Mouse (Mus musculus) midbrain, postnatal 0 days (tissue): ENCODE results near the gene Mrps9. TPM values are rescaled to one million over a fixed set of nuclear protein-coding genes. Genes with fewer than 3 reads are reported as not detected.

ENCODE experiments used
- ATAC-seq: fragments of 200-750 bp; cut with Nextera tagmentation; 2 replicates; pipeline ENCODE4 v1.8.0; 2017; ENCODE audit warnings: moderate number of reproducible peaks, mild to moderate bottlenecking, moderate TSS enrichment, moderate library complexity; ENCODE audit not compliant: low FRiP score
- DNase-seq: peaks from one replicate; pipeline ENCODE4 v3.0.0-alpha.2; 2015; ENCODE audit warnings: low spot score
- H3K27ac ChIP-seq: fragments of 300-500 bp; sonication (generic); 2 replicates; pipeline ENCODE4 v1.5.1; 2014; ENCODE audit warnings: low read depth, mild to moderate bottlenecking, low read length, mixed read lengths
- H3K27me3 ChIP-seq: fragments of 300-500 bp; sonication (generic); 2 replicates; pipeline ENCODE4 v1.6.1; 2014; ENCODE audit warnings: low read length, control low read depth, mixed read lengths; ENCODE audit not compliant: insufficient read depth
- H3K36me3 ChIP-seq: fragments of 300-500 bp; sonication (generic); 2 replicates; pipeline ENCODE4 v1.6.1; 2014; ENCODE audit warnings: low read length, control low read depth, mixed read lengths; ENCODE audit not compliant: insufficient read depth
- H3K4me1 ChIP-seq: fragments of 300-500 bp; sonication (generic); 2 replicates; pipeline ENCODE4 v1.6.1; 2014; ENCODE audit warnings: mild to moderate bottlenecking, control low read depth, antibody characterized with exemption, low read length, mixed read lengths; ENCODE audit not compliant: insufficient read depth
- H3K4me2 ChIP-seq: fragments of 300-500 bp; sonication (generic); 2 replicates; pipeline ENCODE4 v1.6.1; 2014; ENCODE audit warnings: low read depth, mild to moderate bottlenecking, low read length, mixed read lengths; ENCODE audit not compliant: poor library complexity, severe bottlenecking
- H3K4me3 ChIP-seq: fragments of 300-500 bp; sonication (generic); 2 replicates; pipeline ENCODE4 v1.5.1; 2014; ENCODE audit warnings: low read depth, mild to moderate bottlenecking, low read length, moderate library complexity
- H3K9ac ChIP-seq: fragments of 300-500 bp; sonication (generic); replicated peaks from 2 replicates; pipeline ENCODE4 v1.6.1; 2014; ENCODE audit warnings: mild to moderate bottlenecking, low read length, moderate library complexity, mixed read lengths; ENCODE audit not compliant: poor library complexity, severe bottlenecking
- H3K9me3 ChIP-seq: fragments of 300-500 bp; sonication (generic); 2 replicates; pipeline ENCODE4 v1.6.1; 2016; ENCODE audit warnings: low read length, control low read depth
- CTCF ChIP-seq: IDR thresholded peaks from 2 replicates; pipeline ENCODE4 v1.5.1; 2016; ENCODE audit warnings: antibody characterized with exemption, mild to moderate bottlenecking
- WGBS: fragments of 180-500 bp; shearing (Covaris S2); extraction: QIAGEN DNeasy Blood & Tissue Kit; methylation state at CpG from one replicate; pipeline ENCODE4 v1.1.7; 2014; 5-methylcytosine and 5-hydroxymethylcytosine counted together
- polyA plus RNA-seq: library from polyadenylated mRNA; unstranded; fragments of >200 nt; fragmentation: Nextera tagmentation; extraction: Ambion mirVana; gene quantifications from 2 replicates; pipeline ENCODE4 v1.2.1, GENCODE M21; 2015
- total RNA-seq: library from RNA; depleted of rRNA; stranded (reverse); fragments of >200 nt; gene quantifications from 2 replicates; pipeline ENCODE4 v1.2.3, GENCODE M21; 2014

The Mrps9 gene
- total and polyA plus RNA-seq, 2 experiments from 2014 or later = 32.2 to 33.2 TPM

GRCm38 (mm10) chr1:42864719-42865250 is 13.8 kb downstream of the Mrps9 start:
- no peaks in the 10 kb centered on the region for H3K9me3 ChIP-seq
- no peak overlapping the region for H3K27ac ChIP-seq
- DNase-seq = no peak
- no peak overlapping the region for H3K9ac ChIP-seq
- H3K27me3 ChIP-seq = no peaks in the 10 kb centered on the region
- TF ChIP-seq CTCF = no peak
- H3K36me3 ChIP-seq = peaks cover 12% of the 10 kb centered on the region; the same call in 1 of the 2 replicates
- no peak overlapping the region for H3K4me2 ChIP-seq
- H3K4me1 ChIP-seq = no peaks in the 10 kb centered on the region
- 96% methylated on average over 5 of the region's 5 CpGs for WGBS
- no peak for ATAC-seq
- no peak overlapping the region for H3K4me3 ChIP-seq

DNA sequence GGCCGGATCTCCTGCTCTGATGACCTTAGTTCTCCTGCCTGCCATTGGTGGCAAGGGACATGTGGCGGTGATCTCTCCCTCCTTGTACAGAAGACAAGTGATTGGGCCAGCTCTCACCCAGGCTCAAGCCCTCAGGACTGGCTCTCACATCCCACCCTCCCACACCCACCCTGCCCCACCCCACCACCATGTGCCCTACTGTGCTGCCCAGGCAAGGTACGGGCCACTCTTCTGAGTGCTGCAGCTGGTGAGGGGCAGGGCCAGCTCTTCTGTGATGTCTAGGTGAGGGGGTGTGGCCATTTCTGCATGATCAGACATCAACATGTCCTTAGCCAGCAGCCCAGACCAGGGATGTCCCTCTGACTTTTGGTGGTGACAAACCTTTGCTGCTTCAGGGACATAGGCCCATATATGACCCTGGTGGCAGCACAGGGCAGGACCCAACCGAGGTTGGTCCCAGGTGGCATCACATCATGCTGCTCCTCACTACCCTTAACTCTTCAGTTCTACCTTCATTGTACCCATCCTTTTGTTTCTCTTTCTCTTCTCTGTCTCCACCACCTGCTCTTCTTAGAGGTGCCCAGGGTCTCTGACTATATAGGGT is 14.4 kb downstream of the Mrps9 start:
- 98% methylated on average over 4 of the region's 4 CpGs for WGBS
- Histone ChIP-seq H3K27me3 (no peaks in the 10 kb centered on the region), H3K4me1 (no peaks in the 10 kb centered on the region), H3K9me3 (no peaks in the 10 kb centered on the region), H3K27ac (no peak overlapping the region), H3K4me3 (no peak overlapping the region), H3K4me2 (no peak overlapping the region), H3K9ac (no peak overlapping the region), H3K36me3 (peaks cover 12% of the 10 kb centered on the region; the same call in 1 of the 2 replicates)
- DNase-seq (no peak), ATAC-seq (peak; percentile 63)
- TF ChIP-seq CTCF = no peak

- Histone ChIP-seq H3K27me3 (no peaks in the 10 kb centered on the region), H3K4me2 (no peak overlapping the region), H3K9ac (no peak overlapping the region), H3K4me1 (no peaks in the 10 kb centered on the region), H3K9me3 (no peaks in the 10 kb centered on the region), H3K4me3 (no peak overlapping the region), H3K27ac (no peak overlapping the region), H3K36me3 (peaks cover 12% of the 10 kb centered on the region; the same call in 1 of the 2 replicates)
- ATAC-seq = 0 out of 2 replicates have a peak, but pooled peaks have one; percentile 31
- 97% methylated on average over 4 of the region's 4 CpGs for WGBS
- DNase-seq = no peak
- TF ChIP-seq CTCF = no peak
These were observed 15.0 kb downstream of the Mrps9 start for GRCm38 (mm10) chr1:42865986-42866385.

DNA sequence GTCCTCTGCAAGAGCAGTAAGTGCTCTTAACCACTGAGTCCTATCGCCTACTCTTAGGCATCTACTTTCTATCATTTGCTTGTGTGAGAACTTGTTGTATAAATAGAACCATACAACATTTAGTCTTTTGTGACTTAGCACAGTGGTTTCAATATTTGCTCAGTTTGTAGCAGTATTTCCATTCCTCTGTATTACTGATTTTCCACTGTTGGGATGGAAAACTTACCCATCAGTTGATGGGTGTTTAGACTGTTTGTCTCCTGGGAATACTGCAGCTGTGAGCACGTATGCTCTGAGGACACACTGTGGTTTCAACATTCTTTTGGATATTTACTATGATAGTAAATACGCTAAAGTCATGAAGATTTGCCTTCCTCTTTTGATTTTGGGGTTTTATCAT is 16.2 kb downstream of the Mrps9 start:
- DNase-seq (no peak), ATAC-seq (no peak)
- Histone ChIP-seq H3K36me3 (peaks cover 12% of the 10 kb centered on the region; the same call in 1 of the 2 replicates), H3K4me3 (no peak overlapping the region), H3K9me3 (no peaks in the 10 kb centered on the region), H3K27me3 (no peaks in the 10 kb centered on the region), H3K9ac (no peak overlapping the region), H3K4me1 (no peaks in the 10 kb centered on the region), H3K4me2 (no peak overlapping the region), H3K27ac (no peak overlapping the region)
- WGBS = 98% methylated on average over 3 of the region's 3 CpGs
- TF ChIP-seq CTCF = no peak

DNA sequence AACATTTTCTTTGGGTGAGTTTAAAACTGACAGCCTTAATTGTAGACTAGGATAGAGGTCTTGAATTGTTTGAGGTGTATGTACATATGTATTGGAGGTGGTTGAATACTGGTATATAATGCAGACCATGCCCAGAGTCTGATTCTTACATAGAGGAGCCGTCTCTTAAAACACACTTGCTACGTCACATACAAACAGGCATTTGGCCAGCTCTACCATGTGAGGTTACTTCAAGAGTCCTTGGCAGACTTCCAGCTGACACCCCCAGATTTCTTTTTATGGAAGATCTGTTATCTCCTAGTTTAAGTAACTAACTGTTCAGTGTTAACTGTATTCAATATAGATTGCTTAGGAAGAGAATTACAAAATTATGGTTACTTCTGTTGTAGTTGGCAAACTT is 23.1 kb downstream of the Mrps9 start:
- Histone ChIP-seq H3K4me2 (no peak overlapping the region), H3K27me3 (no peaks in the 10 kb centered on the region), H3K4me3 (no peak overlapping the region), H3K36me3 (no peaks in the 10 kb centered on the region), H3K27ac (no peak overlapping the region), H3K4me1 (no peaks in the 10 kb centered on the region; the same call in 1 of the 2 replicates), H3K9me3 (no peaks in the 10 kb centered on the region), H3K9ac (no peak overlapping the region)
- 84% methylated on average over 2 of the region's 2 CpGs for WGBS
- TF ChIP-seq CTCF = no peak
- DNase-seq (no peak), ATAC-seq (no peak)

GRCm38 (mm10) chr1:42875271-42875670 is 24.2 kb downstream of the Mrps9 start:
- 81% methylated on average over 5 of the region's 5 CpGs for WGBS
- Histone ChIP-seq H3K9me3 (no peaks in the 10 kb centered on the region), H3K9ac (no peak overlapping the region), H3K4me3 (no peak overlapping the region), H3K27ac (no peak overlapping the region), H3K4me1 (no peaks in the 10 kb centered on the region; the same call in 1 of the 2 replicates), H3K27me3 (no peaks in the 10 kb centered on the region), H3K36me3 (no peaks in the 10 kb centered on the region), H3K4me2 (no peak overlapping the region)
- no peak for ATAC-seq
- no peak for TF ChIP-seq CTCF
- no peak for DNase-seq
